Mouse (Mus musculus) G1E (cell line): ENCODE data around the gene Fam71a.

ENCODE experiments used
- CTCF ChIP-seq: IDR thresholded peaks from 2 replicates; pipeline ENCODE4 v1.5.1; 2012; ENCODE audit warnings: low read depth, low read length, inconsistent platforms, mixed read lengths
- GATA1 ChIP-seq: IDR thresholded peaks from 2 replicates; pipeline ENCODE4 v1.6.1; 2012; ENCODE audit warnings: borderline replicate concordance, low read length, inconsistent platforms, mixed read lengths
- TAL1 ChIP-seq: conservative IDR thresholded peaks from 2 replicates; pipeline ENCODE4 v1.6.1; 2012; ENCODE audit warnings: low read depth, low read length, inconsistent platforms, mixed read lengths

- no peak for TF ChIP-seq CTCF
- no peak for TF ChIP-seq TAL1
- TF ChIP-seq GATA1, result no peak
Observed at GRCm38 (mm10) chr1:191181469-191182259, 17.0 kb upstream of the Fam71a start.
